Mouse (Mus musculus) ES-Bruce4 (cell line): ENCODE data around the gene Atg4d.
"Not testable (repeated sequence)": the region's sequence is repeated elsewhere in the genome, so short reads cannot be mapped to it uniquely, and the experiment has no call there.

Source experiments
- CTCF ChIP-seq: IDR thresholded peaks from one replicate; pipeline ENCODE4 v1.8.1; 2011; ENCODE audit warnings: low read depth, low read length
- EP300 ChIP-seq: IDR thresholded peaks from 2 replicates; pipeline ENCODE4 v1.6.1; 2011; ENCODE audit warnings: low read depth, low read length; ENCODE audit not compliant: insufficient read depth
- POLR2A ChIP-seq: IDR thresholded peaks from one replicate; pipeline ENCODE4 v1.8.1; 2011; ENCODE audit warnings: low read length; ENCODE audit not compliant: insufficient read depth

GRCm38 (mm10) chr9:21256349-21256748 lies 8.7 kb upstream of the Atg4d start:
- not testable (repeated sequence) for TF ChIP-seq CTCF, POLR2A, EP300
